Mouse (Mus musculus) bone marrow macrophage, adult 2 months (primary cell): Measurements from ENCODE around the gene Ess2.

ENCODE experiments used
- CTCF ChIP-seq: IDR thresholded peaks from 2 replicates; pipeline ENCODE4 v1.5.1; 2012; ENCODE audit warnings: low read depth, mild to moderate bottlenecking, low read length, moderate library complexity
- POLR2A ChIP-seq: IDR thresholded peaks from 2 replicates; pipeline ENCODE4 v1.6.1; 2012; ENCODE audit warnings: mild to moderate bottlenecking, low read depth, low read length, borderline replicate concordance

DNA sequence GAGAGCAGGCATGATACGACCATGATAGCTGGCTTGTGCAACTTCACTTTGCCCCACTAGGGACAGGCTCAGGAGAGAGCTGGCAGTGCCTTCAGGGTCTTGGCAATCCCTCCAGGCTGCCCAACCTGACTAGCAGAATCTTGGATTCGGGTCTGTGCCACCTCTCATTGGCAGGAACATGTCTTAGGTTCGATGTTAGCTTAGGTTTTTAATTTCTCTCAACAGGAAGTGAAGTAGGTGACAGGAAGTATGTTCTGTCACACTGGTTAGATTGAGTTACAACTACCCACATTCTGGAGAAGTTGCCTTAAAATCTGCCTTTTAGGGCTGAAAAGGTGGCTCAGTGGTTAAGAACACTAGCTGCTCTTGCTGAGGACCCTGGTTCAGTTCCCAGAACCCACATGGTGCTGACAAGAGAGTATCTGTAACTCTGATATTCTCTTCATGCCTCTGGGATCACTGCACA is 23.3 kb upstream of the Ess2 start:
- TF ChIP-seq POLR2A (no peak), CTCF (no peak)
